Mouse (Mus musculus) CD4-positive, CD25-positive, alpha-beta regulatory T cell, adult 4 months (primary cell): ENCODE measurements at regions not wholly inside any gene's neighbourhood (a gene's known extent, or its start where the extent isn't known, plus 50 kb on each side); places are given as distances from the start of the nearest gene placed in this dataset.
A peak's percentile ranks its signal among the peaks of the same experiment; 100 is the strongest.

ENCODE experiments used
- ATAC-seq: one replicate; pipeline ENCODE4 v1.8.0; 2017

- ATAC-seq = no peak
Measured at GRCm38 (mm10) chr11:85966207-85966606, 80.0 kb downstream of the Tbx4 start.

- no peak for ATAC-seq
Measured at GRCm38 (mm10) chr11:85970287-85970686, 84.1 kb downstream of the Tbx4 start.

- ATAC-seq = no peak
Measured at GRCm38 (mm10) chr11:85972385-85972784, 86.2 kb downstream of the Tbx4 start.

GRCm38 (mm10) chr11:85973736-85974135 is 87.5 kb downstream of the Tbx4 start:
- no peak for ATAC-seq

GRCm38 (mm10) chr11:85976693-85977434 is 90.6 kb downstream of the Tbx4 start:
- no peak for ATAC-seq

GRCm38 (mm10) chr11:85980388-85980787 is 94.2 kb downstream of the Tbx4 start:
- ATAC-seq = no peak

GRCm38 (mm10) chr11:85981561-85981960 is 95.3 kb downstream of the Tbx4 start:
- no peak for ATAC-seq

- ATAC-seq = no peak
Measured at GRCm38 (mm10) chr11:85986338-85986737, 100.1 kb downstream of the Tbx4 start.

- no peak for ATAC-seq
Measured at GRCm38 (mm10) chr11:85987181-85987580, 101.0 kb downstream of the Tbx4 start.

GRCm38 (mm10) chr11:85989536-85989935 is 103.3 kb downstream of the Tbx4 start:
- no peak for ATAC-seq

- ATAC-seq = peak; percentile 54
Measured at GRCm38 (mm10) chr11:85989940-85990493, 103.8 kb downstream of the Tbx4 start.

- no peak for ATAC-seq
Measured at GRCm38 (mm10) chr11:85995318-85996095, 109.3 kb downstream of the Tbx4 start.

GRCm38 (mm10) chr11:85996686-85997085 is 110.5 kb downstream of the Tbx4 start:
- ATAC-seq = no peak

GRCm38 (mm10) chr11:86003341-86003740 is 117.1 kb downstream of the Tbx4 start:
- ATAC-seq = no peak

- no peak for ATAC-seq
Measured at GRCm38 (mm10) chr11:86005284-86005683, 119.1 kb downstream of the Tbx4 start.

- ATAC-seq = no peak
Measured at GRCm38 (mm10) chr11:86005899-86006445, 119.8 kb downstream of the Tbx4 start.

- ATAC-seq = no peak
Measured at GRCm38 (mm10) chr11:86006859-86007258, 120.6 kb downstream of the Tbx4 start.
